Mouse (Mus musculus) liver, adult 2 months (tissue): ENCODE results near the gene Gsdma.

Experiments used
- CTCF ChIP-seq: fragments of 200-500 bp; IDR thresholded peaks from 2 replicates; pipeline ENCODE4 v1.5.1; 2011; ENCODE audit warnings: low read depth, low read length, control low read depth
- POLR2A ChIP-seq: fragments of 200-500 bp; IDR thresholded peaks from 2 replicates; pipeline ENCODE4 v1.6.1; 2011; ENCODE audit warnings: low read length, control low read depth; ENCODE audit not compliant: insufficient read depth; ENCODE audit errors: extremely low read depth

GRCm38 (mm10) chr11:98645946-98646345 lies 18.2 kb upstream of the Gsdma start:
- no peak for TF ChIP-seq POLR2A
- TF ChIP-seq CTCF, result no peak
